Mouse (Mus musculus) WW6 (cell line): Measurements from ENCODE around the gene Nfkbiz.
"Not testable (repeated sequence)": the region's sequence is repeated elsewhere in the genome, so short reads cannot be mapped to it uniquely, and the experiment has no call there.

Source experiments
- DNase-seq: peaks from one replicate; pipeline ENCODE4 v3.0.0-alpha.2; 2013; ENCODE audit warnings: low read depth, low spot score

Gene Nfkbiz

GRCm38 (mm10) chr16:55838510-55839474 is at the start of gene Nfkbiz:
Nfkbiz (minus strand) TSS chr16:55838899.
- no peak for DNase-seq

- DNase-seq: no peak
These were observed 49.3 kb upstream of the Nfkbiz start for GRCm38 (mm10) chr16:55887814-55888583.

- DNase-seq: no peak
These were observed 45.5 kb upstream of the Nfkbiz start for GRCm38 (mm10) chr16:55884246-55884645.

GRCm38 (mm10) chr16:55876025-55876424 is 37.3 kb upstream of the Nfkbiz start:
- no peak for DNase-seq

GRCm38 (mm10) chr16:55863832-55864231 is 25.1 kb upstream of the Nfkbiz start:
- DNase-seq: no peak

- DNase-seq: no peak
These were observed 24.6 kb upstream of the Nfkbiz start for GRCm38 (mm10) chr16:55863149-55863815.

GRCm38 (mm10) chr16:55861104-55861503 is 22.4 kb upstream of the Nfkbiz start:
- DNase-seq: no peak

- DNase-seq: not testable (repeated sequence)
These were observed 20.7 kb upstream of the Nfkbiz start for GRCm38 (mm10) chr16:55859421-55859820.

- DNase-seq: peak; percentile 71
These were observed 19.8 kb upstream of the Nfkbiz start for GRCm38 (mm10) chr16:55858465-55858864.

- no peak for DNase-seq
These were observed 14.4 kb upstream of the Nfkbiz start for GRCm38 (mm10) chr16:55852943-55853727.

GRCm38 (mm10) chr16:55852515-55852914 is 13.8 kb upstream of the Nfkbiz start:
- DNase-seq: no peak

GRCm38 (mm10) chr16:55850485-55850884 is 11.8 kb upstream of the Nfkbiz start:
- DNase-seq: no peak

- no peak for DNase-seq
These were observed 9.0 kb upstream of the Nfkbiz start for GRCm38 (mm10) chr16:55847679-55848078.

- no peak for DNase-seq
These were observed 6.1 kb upstream of the Nfkbiz start for GRCm38 (mm10) chr16:55844847-55845246.

- DNase-seq: no peak
These were observed 5.2 kb upstream of the Nfkbiz start for GRCm38 (mm10) chr16:55843919-55844318.

- no peak for DNase-seq
These were observed 4.4 kb upstream of the Nfkbiz start for GRCm38 (mm10) chr16:55843134-55843533.

- DNase-seq: no peak
These were observed 2.8 kb upstream of the Nfkbiz start for GRCm38 (mm10) chr16:55841506-55841905.

- no peak for DNase-seq
These were observed 580 bp downstream of the Nfkbiz start for GRCm38 (mm10) chr16:55838129-55838509.

GRCm38 (mm10) chr16:55837653-55838052 is 1.0 kb downstream of the Nfkbiz start:
- DNase-seq: not testable (repeated sequence)

GRCm38 (mm10) chr16:55837168-55837567 is 1.5 kb downstream of the Nfkbiz start:
- DNase-seq: no peak

GRCm38 (mm10) chr16:55835798-55836197 is 2.9 kb downstream of the Nfkbiz start:
- DNase-seq: no peak
